Mouse (Mus musculus) frontal cortex, postnatal 14 days (tissue): ENCODE measurements around the gene Zfp991.
A peak's percentile ranks its signal among the peaks of the same experiment; 100 is the strongest.
"Not testable (repeated sequence)": the region's sequence is repeated elsewhere in the genome, so short reads cannot be mapped to it uniquely, and the experiment has no call there.

Experiments
- DNase-seq, 2 experiments: peaks; one replicate each; pipeline ENCODE4 v3.0.0; 2022; ENCODE audit warnings: low spot score in 2 of 2

The Zfp991 gene

DNA sequence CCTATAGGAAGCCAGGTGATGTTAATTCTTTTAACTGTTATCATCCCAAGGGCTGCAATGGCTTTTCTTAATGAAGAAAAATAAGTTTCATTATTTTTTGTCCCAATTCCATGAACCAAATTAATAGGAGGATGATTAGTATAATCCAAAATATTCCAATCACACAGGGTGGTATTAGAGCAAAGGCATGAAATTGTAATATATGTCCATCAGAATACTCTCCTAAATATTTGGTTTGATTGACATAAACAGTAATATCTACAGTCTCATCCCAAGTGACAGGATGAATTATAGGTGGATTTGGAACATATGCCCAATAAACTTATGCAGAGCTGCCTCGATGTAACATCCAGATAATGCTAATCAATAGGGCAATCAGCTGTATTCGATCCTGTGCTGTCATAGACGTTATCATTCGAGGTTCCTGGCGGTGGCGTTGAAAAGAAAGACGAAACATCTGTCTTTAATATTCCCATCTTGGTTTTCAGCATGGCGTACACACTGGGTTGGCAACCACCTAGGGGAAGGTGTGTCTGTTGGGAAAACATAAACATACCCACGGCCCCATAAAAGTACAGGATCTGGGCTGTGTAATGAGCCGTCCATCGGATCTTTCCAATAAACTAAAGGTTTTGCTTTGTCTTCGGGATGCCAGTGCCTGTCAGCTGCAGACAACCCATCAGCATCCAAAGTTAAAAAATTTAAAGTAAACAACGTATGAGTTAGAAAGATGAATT lies 50.3 kb downstream of the Zfp991 start:
- not testable (repeated sequence) for DNase-seq

DNA sequence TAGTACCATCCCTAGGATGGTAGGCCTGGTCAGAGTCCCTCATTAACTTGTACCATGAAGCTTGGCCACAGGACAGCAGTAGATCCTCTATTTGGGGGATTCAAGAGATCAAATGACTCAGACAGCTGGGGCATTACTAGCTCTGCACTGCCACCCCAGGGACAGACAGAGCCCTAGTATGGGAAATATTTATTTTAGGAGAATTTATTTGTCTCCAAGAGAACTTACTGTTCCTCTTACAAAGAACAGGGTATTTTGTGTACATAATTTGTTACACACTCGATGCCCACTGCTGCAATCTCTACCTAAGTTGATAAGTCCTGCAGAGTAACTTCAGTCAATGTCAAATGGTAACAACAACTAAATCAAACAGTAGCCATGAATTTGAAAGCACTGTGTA lies 55.0 kb downstream of the Zfp991 start:
- not testable (repeated sequence) for DNase-seq

DNA sequence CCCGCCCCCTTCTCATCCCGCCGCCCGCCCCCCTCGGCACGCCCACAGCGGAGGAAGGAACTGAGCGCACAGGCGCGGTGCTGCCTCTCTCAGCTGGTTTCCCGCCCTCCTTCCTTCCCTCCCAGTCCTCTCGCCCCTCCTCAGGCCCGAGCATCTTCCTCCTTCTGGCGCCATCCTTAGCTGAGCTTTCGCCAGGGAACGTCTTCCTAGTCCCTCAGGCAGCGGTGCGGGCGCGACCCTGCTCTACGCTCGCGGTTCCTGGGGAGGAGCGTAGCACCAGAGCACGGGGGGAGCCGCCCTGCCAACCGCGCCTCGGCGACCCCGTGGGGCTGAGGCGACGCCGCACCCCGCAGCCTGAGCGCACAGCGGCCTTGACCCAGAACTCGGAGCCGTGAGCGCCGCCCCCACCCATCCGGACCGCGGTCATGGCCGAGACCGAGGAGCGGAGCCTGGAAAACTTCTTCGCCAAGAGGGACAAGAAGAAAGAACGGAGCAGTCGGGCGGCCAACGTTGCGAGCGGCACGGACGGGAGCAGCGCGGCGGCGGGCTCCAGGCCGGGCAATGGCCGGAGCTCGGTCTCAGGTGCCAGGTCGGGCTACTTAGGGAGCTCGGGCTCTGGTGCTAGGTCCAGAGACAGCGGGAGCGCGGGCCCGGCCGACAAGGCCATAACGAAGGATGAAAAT lies 55.6 kb downstream of the Zfp991 start:
- not testable (repeated sequence) for DNase-seq

DNA sequence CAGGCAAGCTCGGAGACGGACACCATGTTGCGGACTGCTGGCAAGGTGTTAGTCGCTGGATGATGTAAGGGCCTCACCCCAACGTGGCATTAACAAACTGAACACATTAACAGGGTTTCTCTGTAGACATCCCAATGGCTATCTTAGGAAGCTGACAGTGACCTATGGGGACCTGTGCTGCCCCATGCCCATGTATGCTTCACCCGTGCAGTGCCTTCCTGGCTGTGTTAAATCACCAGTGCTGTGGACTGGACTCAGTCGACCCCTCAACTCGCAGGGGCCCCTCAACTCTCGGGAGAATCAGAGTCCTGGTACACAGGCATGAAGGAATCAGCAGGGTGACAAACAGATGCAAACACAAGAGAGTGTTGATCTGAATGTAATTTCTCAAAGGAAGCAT lies 63.3 kb downstream of the Zfp991 start:
- DNase-seq: not testable (repeated sequence)

DNA sequence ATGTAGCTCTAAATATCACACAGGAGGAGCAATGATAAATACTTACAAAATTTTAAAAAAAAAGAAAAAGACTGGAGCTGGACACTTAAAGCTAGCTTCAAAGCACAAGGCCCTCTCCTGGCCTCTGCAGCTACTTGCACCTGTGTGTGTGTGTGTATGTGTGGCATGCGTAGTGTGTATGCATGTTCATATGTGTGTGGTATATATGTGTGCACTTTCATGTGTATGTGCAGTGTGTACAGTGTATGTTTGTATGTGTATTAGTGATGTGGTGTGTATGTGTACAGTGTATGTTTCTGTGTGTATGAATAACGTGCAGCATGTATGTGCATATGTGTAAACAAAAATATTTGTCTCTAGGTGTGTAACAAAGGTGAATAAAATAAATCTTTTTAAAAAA lies 65.4 kb downstream of the Zfp991 start:
- not testable (repeated sequence) for DNase-seq

DNA sequence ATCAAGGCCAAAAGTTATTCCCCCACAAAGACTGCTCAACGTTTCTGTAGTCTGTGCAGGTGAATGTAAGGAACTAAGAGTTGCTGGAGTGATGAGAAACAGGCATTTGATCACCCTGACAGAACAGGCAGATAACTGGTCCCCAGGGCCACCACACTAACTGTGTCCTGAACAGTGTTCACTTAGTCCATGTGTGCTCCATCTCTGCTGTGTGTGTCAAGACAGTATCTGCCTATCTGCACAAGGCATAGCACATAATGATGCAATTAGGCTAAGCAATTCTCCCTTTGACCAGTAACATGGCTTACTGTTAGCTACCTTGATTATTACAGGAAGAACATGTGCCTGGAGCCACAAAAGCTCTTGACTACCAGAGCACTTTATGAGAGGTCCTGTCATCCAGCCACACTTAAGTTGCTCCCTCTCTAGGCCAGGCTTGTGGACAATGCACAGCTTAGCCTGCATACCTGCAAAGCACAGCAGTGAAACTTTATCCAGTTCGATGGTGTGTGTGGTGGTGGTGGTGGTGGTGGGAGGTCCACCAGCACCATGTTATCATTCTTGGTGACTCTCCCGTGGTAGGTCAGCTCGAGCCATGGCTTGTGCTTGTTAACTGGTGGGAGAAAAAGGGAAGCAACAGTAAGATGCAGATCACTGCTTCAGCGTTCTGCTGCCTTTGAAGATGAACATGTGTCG lies 67.4 kb downstream of the Zfp991 start:
- DNase-seq: not testable (repeated sequence)

DNA sequence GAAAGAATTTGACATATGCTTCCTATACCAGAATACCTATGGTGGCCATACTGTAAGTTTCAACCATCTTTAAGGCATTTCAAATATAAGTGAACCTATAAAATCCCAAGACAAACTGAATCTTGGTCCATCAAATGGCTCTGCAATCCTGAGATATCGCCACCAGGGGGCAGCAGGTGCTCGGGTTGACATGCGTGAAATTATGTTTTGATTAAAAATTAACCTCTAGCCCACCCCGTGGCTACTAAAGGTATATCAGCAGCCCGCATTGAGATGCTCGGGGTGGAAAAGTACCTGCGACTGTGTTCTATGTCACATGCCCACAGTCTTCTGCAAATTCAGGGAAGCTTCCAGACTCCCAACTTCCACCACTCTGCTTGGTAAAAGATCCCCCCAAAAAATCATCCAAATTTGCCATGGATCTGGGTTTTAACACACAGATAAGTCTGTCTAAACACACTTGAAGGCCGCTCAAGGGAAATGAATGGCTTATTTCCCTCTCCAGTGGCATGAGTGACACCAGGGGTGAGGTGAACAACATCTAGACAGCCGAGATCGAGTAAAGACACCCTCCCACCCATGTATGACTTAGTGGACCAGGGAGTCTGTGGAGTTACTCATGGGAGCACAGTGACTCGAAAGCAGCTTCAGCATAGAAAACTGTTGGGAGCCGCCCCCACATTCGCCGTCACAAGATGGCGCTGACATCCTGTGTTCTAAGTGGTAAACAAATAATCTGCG lies 70.3 kb downstream of the Zfp991 start:
- not testable (repeated sequence) for DNase-seq

DNA sequence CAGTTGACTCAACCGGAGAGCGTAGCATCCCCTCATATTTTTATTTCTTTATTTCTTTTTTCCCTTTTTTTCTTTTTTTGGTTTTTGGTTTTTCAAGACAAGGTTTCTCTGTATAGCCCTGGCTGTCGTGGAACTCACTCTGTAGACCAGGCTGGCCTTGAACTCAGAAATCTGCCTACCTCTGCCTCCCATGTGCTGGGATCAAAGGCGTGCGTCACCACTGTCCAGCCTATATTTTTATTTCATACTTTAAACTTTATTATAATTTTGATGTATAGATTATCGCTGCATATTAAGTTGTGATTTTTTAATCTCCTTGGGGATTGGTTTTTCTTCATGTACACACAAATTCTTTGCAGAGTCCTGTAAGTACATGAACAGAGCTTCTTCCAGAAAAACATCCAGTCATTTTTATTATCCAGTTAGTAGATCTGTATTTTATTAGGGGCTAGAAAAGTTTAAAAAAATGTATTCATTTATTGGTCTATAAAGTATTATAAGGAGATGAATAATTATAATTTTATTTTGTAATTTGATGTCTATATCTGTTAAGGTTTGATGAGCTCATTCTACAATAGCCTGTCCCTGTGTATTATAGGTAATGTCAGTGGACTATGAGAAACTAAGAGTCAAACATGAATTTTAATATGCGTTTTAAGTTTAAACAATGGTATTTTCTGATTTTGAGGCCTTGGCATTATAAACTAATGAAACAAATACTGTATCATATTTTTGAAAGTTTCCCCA lies 80.5 kb downstream of the Zfp991 start:
- not testable (repeated sequence) for DNase-seq

DNA sequence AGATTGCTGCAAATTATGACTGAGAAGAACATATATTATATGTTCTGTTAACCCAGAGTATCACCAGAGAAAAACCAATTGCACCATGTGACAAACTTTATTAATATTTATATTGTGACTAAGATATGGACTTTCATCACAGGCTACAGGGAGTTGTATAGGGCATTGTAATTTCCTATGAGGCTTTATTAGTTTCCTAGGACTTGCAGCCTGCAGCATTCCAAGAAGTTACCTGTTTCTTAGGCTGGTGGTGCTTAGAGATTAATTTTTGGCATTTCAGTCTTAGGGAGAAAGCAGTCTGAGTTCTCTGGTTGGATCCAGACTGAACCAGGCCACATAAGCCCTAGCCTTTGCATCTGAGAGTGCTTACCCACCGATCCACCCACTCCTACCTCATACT lies 82.4 kb downstream of the Zfp991 start:
- DNase-seq: not testable (repeated sequence)

DNA sequence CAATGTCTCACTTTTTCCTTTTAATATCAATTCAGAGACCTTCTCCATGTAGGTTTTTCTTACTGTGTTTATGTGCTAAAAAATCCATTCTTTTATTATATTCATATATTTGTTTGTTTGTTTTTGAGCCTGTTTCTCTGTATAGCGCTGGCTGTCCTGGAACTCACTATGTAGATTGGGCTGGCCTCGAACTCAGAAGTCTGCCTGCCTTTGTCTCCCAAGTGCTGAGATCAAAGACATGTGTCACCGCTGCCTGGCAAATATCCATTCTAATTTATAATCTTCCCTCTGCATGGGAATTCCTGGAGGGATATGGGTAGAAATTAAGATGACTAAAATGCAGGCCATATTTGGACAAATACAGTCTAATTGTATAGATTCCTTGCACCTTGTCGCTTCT lies 85.8 kb downstream of the Zfp991 start:
- DNase-seq: not testable (repeated sequence)

DNA sequence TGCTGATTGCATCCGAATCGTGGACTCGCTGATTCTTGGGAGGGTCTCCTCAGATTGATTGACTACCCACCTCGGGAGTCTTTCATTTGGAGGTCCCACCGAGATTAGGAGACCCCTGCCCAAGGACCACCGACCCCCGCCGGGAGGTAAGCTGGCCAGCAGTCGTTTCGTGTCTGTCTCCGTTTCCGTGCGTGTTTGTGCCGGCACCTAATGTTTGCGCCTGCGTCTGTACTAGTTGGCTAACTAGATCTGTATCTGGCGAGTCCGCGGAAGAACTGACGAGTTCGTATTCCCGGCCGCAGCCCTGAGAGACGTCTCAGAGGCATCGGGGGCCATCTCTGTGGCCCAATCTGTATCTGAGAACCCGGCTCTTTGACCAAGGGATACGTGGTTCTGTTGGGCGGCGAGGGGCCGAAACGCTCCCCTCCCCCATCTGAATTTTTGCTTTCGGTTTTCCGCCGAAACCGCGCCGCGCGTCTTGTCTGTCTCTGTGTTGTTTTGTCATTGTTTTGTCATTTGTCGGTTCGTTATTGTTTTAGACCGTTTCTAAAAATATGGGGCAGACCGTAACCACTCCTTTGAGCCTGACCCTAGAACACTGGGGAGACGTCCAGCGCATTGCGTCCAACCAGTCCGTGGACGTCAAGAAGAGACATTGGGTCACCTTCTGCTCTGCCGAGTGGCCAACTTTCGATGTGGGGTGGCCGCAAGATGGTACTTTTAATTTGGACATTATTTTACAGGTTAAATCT lies 87.7 kb downstream of the Zfp991 start:
- DNase-seq: not testable (repeated sequence)

DNA sequence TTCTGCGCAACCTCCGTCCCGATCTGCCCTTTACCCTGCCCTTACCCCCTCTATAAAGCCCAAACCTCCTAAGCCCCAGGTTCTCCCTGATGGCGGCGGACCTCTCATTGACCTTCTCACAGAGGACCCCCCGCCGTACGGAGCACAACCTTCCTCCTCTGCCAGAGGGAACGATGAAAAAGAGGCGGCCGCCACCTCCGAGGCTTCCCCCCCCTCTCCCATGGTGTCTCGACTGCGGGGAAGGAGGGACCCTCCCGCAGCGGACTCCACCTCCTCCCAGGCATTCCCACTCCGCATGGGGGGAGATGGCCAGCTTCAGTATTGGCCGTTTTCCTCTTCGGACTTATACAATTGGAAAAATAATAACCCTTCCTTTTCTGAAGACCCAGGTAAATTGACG lies 88.4 kb downstream of the Zfp991 start:
- DNase-seq: not testable (repeated sequence)

DNA sequence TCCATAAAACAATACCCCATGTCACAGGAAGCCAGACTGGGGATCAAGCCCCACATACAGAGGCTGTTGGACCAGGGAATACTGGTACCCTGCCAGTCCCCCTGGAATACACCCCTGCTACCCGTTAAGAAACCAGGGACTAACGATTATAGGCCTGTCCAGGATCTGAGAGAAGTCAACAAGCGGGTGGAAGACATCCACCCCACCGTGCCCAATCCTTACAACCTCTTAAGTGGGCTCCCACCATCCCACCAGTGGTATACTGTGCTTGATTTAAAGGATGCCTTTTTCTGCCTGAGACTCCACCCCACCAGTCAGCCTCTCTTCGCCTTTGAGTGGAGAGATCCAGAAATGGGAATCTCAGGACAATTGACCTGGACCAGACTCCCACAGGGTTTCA lies 90.2 kb downstream of the Zfp991 start:
- DNase-seq: not testable (repeated sequence)

DNA sequence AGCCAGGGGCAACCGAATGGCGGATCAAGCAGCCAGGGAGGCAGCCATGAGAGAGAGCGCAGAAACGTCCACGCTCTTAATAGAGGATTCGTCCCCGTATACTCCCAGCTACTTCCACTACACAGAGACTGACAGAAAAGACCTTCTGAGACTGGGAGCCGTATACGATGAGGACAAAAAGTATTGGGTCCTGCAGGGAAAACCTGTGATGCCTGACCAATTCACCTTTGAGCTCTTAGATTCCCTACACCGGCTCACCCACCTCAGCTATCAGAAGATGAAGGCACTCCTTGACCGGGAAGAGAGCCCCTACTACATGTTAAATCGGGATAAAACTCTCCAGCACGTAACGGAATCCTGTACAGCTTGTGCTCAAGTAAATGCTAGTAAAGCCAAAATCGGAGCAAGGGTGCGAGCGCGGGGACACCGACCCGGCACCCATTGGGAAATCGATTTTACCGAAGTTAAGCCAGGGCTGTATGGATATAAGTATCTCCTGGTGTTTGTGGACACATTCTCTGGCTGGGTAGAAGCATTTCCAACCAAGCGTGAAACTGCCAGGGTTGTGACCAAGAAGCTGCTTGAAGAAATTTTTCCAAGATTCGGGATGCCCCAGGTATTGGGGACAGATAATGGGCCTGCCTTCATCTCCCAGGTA lies 92.1 kb downstream of the Zfp991 start:
- DNase-seq: peak in 1 of 2 experiments; percentile 12

DNA sequence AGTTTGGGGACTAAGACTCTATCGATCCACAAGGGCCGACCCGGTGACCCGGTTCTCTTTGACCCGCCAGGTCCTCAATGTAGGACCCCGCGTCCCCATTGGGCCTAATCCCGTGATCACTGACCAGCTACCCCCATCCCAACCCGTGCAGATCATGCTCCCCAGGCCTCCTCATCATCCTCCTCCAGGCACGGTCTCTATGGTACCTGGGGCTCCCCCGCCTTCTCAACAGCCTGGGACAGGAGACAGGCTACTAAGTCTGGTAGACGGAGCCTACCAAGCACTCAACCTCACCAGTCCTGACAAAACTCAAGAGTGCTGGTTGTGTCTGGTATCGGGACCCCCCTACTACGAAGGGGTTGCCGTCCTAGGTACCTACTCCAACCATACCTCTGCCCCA lies 93.8 kb downstream of the Zfp991 start:
- DNase-seq: not testable (repeated sequence)

DNA sequence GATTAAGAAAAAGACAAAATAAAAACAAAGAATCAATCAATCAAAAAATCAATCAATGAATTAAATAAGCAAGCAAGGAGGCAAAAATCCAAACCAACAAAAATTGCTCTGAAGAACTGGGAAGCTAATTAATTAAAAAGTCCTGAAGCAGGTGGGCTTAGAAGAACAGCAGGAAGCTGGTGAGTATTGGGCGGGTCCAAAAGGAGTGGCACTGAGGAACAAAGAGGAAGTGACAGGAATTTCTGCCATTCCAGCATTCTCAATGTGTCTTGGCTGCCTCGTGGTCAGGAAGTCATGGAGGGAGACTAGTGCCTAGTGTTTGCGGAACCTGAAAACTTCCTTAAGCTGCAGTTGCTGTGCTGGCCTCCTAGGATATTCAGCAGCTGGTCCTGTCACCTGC lies 98.2 kb downstream of the Zfp991 start:
- DNase-seq: not testable (repeated sequence)
